Mouse (Mus musculus) heart, postnatal 0 days (tissue): ENCODE data around the gene Apc2.

Experiments
- CTCF ChIP-seq: IDR thresholded peaks from 2 replicates; pipeline ENCODE4 v1.5.1; 2016; ENCODE audit warnings: antibody characterized with exemption, control low read depth, low read depth
- EP300 ChIP-seq: IDR thresholded peaks from 2 replicates; pipeline ENCODE4 v1.6.1; 2016; ENCODE audit warnings: antibody characterized with exemption, low read depth

DNA sequence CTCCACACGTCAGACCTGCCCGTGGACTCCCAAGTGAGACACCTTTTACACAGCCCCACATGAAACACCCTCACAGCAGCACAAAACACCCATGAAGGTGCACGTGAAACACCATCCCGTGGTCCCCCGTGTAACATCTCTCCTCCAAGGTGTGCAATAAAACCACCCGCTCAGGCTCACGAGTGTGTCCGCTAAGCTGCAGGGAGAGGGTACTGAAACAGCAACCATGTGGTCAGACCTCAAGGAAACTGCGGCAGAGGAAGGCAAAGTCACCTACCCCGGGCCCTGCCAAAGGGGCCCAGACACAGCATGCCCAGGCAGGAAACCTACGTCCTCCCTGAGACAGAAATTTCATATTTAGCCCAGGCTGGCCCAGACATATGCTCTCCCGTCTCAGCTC lies 40.5 kb downstream of the Apc2 start:
- no peak for TF ChIP-seq CTCF
- TF ChIP-seq EP300: no peak
